Mouse (Mus musculus): ENCODE results near the gene Ccni.

Ccni gene

GRCm38 (mm10) chr5:93206109-93207005 is at the start of gene Ccni, which contains the start of gene 2010109A12Rik:
TSS of gene Ccni (minus strand) at chr5:93206495.
TSS of gene 2010109A12Rik (plus strand) at chr5:93206518.
- DNase-seq (ENCODE audit: low read depth, low spot score), result peak; percentile 94

GRCm38 (mm10) chr5:93255759-93256265 is 49.5 kb upstream of the Ccni start:
- DNase-seq (ENCODE audit: low read depth, low spot score), result no peak

- DNase-seq (ENCODE audit: low read depth, low spot score), result no peak
Observed at GRCm38 (mm10) chr5:93251001-93251760, 44.9 kb upstream of the Ccni start.

GRCm38 (mm10) chr5:93249940-93250578 is 43.8 kb upstream of the Ccni start:
- no peak for DNase-seq (ENCODE audit: low read depth, low spot score)

GRCm38 (mm10) chr5:93245280-93245679 is 39.0 kb upstream of the Ccni start:
- no peak for DNase-seq (ENCODE audit: low read depth, low spot score)

- DNase-seq (ENCODE audit: low read depth, low spot score), result peak; percentile 2
Observed at GRCm38 (mm10) chr5:93239590-93240544, 33.6 kb upstream of the Ccni start.

- no peak for DNase-seq (ENCODE audit: low read depth, low spot score)
Observed at GRCm38 (mm10) chr5:93236541-93236940, 30.2 kb upstream of the Ccni start.

GRCm38 (mm10) chr5:93235888-93236287 is 29.6 kb upstream of the Ccni start:
- no peak for DNase-seq (ENCODE audit: low read depth, low spot score)

- DNase-seq (ENCODE audit: low read depth, low spot score), result no peak
Observed at GRCm38 (mm10) chr5:93234605-93235004, 28.3 kb upstream of the Ccni start.

- no peak for DNase-seq (ENCODE audit: low read depth, low spot score)
Observed at GRCm38 (mm10) chr5:93234130-93234529, 27.8 kb upstream of the Ccni start.

GRCm38 (mm10) chr5:93232838-93233237 is 26.5 kb upstream of the Ccni start:
- no peak for DNase-seq (ENCODE audit: low read depth, low spot score)

- no peak for DNase-seq (ENCODE audit: low read depth, low spot score)
Observed at GRCm38 (mm10) chr5:93231721-93232120, 25.4 kb upstream of the Ccni start.

- DNase-seq (ENCODE audit: low read depth, low spot score), result no peak
Observed at GRCm38 (mm10) chr5:93229527-93229926, 23.2 kb upstream of the Ccni start.

GRCm38 (mm10) chr5:93227157-93227556 is 20.9 kb upstream of the Ccni start:
- no peak for DNase-seq (ENCODE audit: low read depth, low spot score)

GRCm38 (mm10) chr5:93224549-93224948 is 18.3 kb upstream of the Ccni start:
- DNase-seq (ENCODE audit: low read depth, low spot score), result no peak

GRCm38 (mm10) chr5:93221661-93222060 is 15.4 kb upstream of the Ccni start:
- no peak for DNase-seq (ENCODE audit: low read depth, low spot score)

- DNase-seq (ENCODE audit: low read depth, low spot score), result no peak
Observed at GRCm38 (mm10) chr5:93218375-93218774, 12.1 kb upstream of the Ccni start.

GRCm38 (mm10) chr5:93207555-93207954 is 1.3 kb upstream of the Ccni start:
- no peak for DNase-seq (ENCODE audit: low read depth, low spot score)

- DNase-seq (ENCODE audit: low read depth, low spot score), result no peak
Observed at GRCm38 (mm10) chr5:93207006-93207348, 682 bp upstream of the Ccni start.

- DNase-seq (ENCODE audit: low read depth, low spot score), result no peak
Observed at GRCm38 (mm10) chr5:93205371-93206108, 755 bp downstream of the Ccni start.
